Mouse (Mus musculus) cerebellum, adult 11 months (tissue): ENCODE data around the gene 1700001C19Rik.

Experiments used
- DNase-seq: peaks from one replicate; pipeline ENCODE4 v3.0.0; 2022

1700001C19Rik gene

DNA sequence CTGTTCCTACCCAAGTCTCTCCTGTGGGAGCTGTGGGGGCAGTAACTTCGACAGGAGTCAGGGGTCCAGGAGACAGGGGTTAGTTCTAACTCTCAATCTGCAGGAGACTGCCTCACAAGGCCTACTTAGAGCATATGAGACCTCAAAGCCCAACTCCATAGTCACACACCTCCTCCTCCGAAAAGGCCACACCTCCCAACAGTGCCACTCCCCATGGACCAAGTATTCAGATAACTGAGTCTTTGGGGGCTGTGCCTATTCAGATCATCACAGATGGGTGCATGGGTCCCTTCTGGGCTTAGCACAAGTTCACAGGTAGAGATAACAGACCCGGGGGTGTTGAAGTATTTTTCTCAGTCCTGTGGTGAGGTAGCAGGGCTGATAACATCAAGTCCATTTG, 24.5 kb upstream of the 1700001C19Rik start:
- DNase-seq: no peak

DNA sequence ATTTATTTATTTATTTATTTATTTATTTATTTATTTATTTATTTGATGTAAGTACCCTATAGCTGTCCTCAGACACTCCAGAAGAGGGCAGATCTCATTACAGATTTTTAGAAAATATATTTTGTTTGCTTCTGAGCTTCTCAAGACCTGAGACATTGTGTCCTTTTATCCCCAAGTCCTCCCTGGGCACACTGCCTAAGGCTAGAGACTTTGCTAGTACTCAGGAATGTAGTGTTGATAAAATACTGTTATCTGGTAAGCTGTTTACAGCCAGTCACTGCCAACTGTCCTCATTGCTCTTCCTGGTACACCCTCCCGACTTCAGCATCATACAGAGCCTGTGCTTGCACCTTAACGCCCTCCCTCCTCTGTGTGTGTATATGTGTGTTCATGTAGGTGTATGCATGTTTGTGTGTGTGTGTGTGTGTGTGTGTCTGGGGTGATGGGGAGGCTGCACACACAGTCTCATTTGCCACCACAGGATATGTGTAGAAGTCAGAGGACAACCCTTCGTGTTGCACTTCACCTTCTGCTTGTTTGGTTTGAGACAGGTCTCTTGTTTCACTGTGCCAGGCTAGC, 22.3 kb upstream of the 1700001C19Rik start:
- DNase-seq: no peak

DNA sequence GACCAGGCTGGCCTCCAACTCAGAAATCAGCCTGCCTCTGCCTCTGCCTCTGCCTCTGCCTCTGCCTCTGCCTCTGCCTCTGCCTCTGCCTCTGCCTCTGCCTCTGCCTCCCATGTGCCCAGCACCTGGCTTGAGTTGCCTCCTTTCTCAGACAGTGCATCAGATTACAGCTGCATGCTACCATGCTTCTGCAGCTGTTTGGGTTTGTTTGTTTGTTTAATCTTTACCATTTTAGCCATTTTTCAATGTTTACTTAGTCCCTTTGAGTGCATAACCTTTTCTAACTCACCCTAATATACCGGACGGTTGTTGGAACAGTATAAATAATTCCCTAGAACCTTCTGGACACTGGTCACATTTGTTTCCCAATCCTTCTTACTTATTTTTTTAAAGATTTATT, 21.8 kb upstream of the 1700001C19Rik start:
- DNase-seq: no peak

DNA sequence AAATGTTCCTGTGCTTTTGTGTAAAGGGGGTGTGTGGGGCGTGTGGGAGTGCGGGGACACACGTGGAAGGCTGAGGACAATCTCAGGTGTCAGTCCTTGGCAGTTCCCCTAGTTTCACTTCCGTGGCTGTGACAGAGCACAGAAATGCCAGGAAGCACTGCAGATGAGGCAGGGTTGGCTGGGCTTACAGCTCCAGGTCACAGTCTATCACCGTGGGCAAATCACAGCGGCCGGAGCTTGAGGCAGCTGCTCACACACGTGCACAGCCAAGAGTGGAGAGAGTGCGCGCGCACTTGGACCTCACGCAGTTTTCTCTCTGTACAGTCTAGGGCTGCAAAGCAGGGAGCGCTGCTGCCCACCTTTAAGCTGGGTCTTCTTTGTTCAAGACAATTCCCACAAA, 21.1 kb upstream of the 1700001C19Rik start:
- no peak for DNase-seq

DNA sequence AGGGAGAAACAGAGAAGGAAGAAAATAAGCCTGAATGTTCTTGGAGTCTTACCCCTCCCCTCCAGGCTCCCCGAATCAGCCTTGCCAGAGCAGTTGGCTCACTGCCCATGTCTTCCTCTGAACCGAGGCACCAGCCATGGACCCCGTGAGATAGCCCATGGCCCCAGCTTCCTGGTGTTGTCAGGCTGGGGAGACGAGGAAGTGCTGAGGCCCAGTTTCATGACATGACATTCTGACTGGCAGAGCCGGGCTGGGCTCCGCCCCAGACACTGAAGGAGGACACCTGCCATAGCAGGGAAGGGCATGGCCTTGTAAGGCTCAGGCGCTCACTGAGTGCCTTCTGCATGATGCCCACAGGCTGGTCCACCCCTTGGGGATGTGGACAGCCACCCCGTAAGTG, 17.5 kb upstream of the 1700001C19Rik start:
- no peak for DNase-seq

DNA sequence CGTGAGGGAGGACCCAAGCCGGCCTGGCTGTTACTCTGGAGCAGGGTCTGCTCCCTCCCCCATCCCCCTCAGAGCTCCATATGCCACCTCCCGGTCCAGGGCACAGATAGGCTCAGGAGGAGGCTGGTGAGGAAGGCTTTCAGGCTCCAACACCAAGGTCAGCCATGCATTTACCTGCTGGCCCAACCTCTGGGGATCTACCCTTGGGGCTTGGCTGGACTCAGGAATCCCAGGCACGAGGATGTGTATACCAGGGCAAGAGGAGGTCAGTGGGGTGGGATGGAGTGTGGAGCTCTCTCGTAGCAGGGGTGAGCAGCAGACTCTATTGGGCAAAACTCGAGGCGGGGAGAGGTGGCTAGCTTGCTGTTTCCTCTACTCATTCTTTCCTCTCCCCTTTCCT, 15.7 kb upstream of the 1700001C19Rik start:
- no peak for DNase-seq

DNA sequence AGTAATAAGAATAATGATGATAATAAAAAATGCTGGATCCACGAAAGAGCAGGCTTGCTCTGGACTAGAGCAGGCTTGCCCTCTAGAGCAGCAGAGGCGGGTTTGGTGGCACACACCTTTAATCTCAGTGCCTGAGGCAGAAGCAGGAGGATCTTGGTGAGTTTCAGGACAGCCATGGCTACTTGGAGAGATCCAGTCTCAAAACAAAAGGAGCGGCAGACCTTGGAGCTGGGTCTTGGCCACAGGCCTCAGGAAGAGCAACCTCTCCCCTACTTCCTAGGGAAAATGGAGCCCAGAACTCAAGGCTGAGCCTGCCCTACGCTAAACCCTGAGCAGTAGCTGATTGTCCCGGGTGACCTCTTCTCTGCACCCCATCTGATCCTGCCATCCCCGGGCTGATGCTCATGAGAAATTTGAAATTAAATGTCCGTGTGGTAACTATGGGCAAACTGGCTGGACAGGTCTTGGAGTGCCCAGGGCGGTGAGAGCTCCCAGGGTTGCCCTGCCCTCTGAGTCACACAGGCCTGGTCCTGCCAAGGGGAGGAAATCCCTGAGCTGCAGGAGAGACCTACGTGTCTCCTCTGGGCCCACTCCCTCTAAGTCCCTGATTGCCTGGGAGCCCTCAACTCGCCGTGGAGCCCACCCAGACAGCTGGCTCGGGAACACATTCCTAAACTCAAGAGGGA, 13.8 kb upstream of the 1700001C19Rik start:
- DNase-seq: no peak

DNA sequence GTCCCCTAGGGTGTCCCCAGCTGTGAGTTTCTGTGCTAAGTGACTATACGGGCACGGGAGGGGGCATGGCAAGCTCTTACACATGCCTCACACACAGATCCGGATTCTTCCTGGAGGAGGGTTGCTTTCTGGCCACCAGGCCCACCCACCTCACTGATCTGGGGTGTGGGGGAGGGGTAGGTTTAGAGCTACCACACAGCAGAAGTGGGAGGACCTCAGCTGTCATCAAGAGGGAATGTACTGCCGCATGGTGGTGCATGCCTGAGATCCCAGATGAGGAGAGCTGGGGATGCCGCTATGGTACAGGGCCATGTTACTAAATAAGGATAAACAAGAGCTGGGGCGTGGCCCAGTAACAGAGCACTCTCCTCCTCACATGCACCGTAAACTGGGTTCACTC, 13.1 kb upstream of the 1700001C19Rik start:
- DNase-seq: no peak

DNA sequence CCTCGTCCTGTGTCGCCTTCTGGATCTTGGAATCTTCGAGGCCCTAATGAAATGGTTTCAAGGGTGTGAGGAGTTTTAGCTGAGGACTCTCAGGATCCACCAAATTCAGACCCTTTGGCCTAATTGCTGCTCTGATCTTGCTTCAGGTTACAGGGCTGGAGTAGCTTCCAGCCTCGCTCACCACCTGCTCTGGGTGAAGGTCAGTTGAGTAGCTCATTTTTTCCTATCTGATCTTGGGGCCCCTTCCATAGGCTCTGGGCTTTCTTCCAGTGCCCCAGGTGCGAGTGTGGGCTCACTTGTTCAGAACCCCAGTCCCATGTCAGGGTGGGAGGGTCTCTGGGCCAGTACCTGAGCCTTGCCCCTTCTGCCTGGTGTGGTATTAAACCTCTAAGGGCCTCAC, 12.3 kb upstream of the 1700001C19Rik start:
- DNase-seq: no peak

DNA sequence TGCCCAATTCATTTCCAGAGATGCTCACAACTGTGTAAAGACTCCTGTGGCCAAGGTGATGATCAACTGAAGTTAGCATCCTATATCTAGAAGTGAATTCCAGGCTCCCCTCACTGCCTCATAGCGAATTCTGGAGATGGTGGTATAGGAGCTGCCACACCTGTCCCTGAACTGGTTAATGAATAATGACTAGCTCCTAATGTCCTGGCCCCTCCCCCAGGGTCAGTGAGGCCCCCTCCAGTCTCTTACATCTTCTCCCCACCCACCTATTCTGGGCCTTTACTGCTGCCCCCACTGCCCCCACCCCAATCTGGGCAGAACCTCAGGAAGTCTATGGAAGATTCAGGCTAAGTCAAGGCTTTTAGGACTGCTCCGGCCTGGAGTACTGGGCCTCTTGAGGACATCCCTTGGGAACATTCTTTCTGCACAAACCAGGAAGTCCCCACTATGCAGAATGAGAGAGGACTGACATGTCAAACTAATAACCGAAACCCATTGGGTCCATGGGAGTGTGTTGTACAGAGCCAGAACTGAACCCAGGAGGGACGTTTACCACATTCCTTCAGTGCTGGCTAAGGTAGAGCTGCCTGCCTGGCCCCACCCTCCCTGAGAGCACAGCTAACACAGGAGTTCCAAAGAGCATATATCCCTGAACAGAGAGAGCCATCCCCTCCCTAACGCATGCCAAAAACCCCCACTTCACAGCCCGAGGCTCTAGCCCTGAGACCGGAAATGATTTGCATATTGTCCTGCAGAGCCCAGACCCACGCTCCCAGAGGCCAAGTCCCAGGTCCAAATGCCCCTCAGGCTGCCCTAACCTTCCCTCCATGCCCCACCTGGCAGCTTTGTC, 11.6 kb upstream of the 1700001C19Rik start:
- no peak for DNase-seq

DNA sequence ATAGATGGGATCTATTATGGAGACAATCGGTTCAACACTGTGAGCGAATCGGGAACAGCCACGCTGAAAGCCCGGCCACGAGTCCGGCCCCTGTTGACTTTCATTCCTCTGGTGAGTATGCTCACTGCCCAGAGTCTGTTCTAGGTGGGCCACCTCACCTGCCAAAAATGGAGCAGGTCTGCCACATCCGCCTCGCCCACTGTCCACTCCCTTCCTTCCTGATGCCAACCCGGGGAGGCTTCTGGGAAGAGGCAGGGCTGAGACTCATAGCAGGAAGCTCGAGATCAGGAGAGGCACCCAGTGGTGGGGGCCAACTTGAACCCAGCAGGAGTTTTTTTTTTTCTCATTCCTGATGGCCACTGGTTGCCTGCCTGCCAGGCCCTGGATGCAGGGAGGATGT, 9.4 kb upstream of the 1700001C19Rik start:
- DNase-seq: no peak

DNA sequence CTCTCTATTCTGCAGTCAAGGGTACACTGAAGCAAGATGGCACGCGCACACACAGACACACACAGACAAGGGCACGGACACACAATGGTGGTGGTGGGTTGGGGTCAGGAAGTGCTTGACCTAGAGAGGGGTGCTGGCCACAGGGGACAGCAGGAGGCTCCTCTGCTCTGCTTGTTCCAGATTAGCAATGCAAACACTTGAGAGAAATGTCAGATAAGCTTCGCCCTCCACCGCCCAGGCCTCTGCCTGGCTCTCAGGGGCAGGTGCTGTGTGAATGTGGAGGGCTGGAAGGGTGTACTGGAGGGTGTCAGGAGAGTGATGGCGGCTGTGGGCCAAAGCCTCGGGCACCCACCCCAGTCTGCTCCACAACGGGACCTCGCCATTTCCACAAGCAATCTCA, 8.8 kb upstream of the 1700001C19Rik start:
- DNase-seq: no peak

DNA sequence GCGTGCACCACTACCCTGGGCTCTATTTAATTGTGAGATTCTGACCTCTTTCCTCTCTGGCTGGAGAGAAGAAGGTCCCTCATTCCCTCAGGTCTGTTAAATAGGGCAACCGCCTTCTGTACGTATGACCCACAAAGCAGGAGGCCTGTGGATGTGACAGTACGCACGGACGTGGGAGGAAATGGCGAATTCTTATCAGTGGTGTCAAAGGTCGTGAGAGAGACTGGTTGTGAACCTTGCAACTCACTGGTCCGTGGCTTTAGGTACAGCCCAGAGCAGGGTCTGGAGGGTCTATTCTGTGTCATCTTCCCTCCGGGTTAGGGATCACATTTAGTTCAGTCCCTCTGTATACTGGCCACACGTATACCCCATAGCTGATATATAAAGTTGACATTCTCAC, 8.3 kb upstream of the 1700001C19Rik start:
- DNase-seq: no peak

DNA sequence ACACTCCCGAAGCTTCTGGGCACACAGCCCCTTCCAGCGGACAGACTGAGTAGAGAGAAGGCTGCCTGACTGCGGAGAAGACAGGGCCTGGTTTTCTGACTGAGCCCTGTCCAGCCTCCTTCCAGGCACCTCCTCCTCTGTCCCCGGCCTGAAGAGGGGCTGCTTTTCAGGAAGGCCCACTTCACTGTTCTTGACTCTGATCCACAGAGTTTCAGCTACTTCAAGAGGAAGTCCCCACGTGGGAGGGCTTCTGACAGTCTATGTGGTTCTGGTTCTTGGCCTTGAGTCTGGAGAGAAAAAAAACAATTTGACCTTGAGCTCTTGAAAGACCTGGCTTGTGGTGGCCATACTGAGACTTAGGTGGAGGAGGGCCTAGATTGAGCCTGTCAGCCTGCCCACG, 6.9 kb upstream of the 1700001C19Rik start:
- no peak for DNase-seq

DNA sequence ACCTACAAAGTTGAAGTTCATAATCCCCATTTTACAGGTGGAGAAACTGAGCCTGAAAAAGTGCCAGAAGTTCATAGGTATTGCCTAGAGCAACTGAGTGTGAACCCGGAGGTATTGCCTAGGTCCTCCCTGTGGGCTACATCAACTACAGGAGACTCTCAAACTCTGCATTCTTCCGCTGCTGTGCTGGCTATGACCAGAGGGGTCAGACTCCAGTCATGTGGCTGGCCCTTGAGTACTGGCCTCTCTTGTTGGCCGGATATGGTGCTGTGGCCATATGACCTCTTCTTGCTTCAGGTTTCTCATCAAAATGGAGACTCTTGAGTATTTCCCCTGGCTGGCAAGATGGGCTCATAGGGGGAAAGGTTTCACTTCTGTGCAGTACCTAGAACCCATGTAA, 5.1 kb upstream of the 1700001C19Rik start:
- no peak for DNase-seq

DNA sequence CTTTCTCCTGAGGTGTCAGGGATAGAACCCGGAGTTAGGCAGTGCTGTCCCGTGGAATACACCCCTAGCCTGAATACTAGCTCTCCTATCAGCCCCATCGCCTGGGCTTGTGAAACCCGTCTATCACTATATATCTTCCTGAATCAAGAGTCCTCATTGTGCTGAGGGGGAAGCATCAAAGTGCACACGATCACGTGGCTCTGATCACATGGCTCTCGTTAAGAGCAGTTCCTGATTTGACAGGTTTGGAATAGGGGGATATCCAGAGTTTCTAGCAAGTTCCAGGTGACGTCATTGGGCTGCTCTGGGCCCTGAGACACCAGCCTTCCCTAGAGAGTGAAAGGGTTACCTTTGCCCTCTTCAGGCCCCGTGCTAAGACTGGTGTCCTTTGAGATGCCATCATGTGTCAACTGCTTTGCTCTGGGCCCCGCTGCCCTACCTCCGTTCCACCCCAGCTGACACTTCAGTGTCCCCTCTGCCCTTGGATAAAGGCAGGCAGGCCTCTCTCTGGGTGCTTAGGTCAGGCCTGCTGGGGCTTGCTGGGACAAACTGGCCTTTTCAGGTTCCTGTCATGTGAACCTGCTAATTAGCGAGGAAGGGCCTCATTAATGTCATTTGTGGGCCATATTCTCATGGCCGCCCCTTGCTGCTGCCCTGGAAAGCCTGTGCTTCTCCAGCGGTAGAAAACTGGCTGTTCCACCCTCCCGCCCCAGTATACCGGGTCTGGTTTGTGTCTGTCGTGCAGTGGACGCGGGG, 4.3 kb upstream of the 1700001C19Rik start:
- DNase-seq: no peak

DNA sequence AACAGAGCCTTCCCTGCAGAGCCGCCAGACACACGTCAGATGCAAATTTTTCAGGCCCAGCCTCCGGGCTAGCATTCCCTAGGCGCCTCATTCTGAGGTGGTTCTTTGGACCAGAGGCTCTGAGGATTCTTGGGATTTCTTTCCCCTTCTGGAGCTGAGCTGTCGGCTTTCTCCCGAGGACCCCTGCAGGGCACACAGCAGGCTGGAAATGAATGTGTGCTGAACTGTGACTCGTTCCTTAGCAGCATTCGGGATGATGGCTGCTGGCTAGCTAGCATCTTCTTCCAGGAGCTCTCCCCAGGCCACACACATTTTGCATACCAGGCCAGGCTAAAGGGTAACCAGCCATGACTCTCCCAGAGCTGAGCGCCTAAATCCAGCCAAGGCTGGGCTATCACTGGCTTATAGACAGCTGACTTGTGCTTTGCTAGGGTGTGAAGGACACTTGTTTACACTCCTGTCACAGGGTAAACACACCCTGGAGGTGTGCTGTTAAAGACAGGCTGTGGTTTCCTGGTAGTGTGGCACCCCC, 3.2 kb upstream of the 1700001C19Rik start:
- DNase-seq: no peak

DNA sequence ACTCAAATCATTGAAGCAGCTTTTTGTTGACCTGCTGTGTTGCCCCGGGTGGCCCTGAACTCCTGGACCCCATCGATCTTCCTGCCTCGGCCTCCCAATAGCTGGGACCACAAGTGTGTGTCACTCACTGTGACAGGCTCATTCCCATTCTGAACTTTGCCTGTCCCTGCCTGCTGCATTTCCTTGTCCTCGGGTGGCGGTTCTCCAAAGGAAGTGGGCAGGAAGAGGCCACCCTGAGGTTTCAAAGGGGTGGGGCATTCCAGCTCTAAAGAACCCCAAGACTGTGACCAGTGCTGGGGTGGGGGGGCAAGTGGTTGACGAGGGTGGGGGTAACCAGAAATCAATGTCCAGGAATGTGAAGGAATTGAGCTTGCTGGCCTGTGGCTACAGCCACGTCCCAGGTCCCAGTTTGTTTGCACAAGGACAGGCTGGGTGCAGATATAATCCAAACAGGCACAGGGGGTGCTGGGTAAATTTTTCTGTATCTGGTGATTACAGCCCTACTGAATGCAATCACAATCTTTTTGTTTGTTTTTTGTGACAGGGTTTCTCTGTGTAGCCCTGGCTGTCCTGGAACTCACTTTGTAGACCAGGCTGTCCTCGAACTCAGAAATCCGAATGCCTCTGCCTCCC, 2.3 kb upstream of the 1700001C19Rik start:
- no peak for DNase-seq

DNA sequence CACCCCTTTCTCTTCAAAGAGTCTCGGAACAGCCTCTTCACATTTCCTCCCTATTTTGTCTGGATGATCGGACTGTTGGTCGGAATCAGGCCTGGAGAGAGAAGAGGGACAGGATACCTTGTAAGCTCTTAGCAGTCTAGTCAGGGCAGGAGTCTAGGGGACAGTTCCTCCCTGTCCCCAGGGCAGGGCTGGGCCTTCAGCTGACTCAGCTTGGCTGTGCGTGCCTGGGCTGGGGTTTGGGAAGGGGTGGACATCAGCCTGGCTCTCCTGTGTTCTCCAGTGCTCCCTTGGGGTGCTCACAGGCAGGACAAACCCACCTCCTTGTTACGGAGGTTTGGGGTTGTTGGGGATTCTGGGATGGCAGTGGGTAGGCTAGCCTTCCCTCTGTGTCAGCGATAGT, 1.4 kb upstream of the 1700001C19Rik start:
- DNase-seq: no peak

DNA sequence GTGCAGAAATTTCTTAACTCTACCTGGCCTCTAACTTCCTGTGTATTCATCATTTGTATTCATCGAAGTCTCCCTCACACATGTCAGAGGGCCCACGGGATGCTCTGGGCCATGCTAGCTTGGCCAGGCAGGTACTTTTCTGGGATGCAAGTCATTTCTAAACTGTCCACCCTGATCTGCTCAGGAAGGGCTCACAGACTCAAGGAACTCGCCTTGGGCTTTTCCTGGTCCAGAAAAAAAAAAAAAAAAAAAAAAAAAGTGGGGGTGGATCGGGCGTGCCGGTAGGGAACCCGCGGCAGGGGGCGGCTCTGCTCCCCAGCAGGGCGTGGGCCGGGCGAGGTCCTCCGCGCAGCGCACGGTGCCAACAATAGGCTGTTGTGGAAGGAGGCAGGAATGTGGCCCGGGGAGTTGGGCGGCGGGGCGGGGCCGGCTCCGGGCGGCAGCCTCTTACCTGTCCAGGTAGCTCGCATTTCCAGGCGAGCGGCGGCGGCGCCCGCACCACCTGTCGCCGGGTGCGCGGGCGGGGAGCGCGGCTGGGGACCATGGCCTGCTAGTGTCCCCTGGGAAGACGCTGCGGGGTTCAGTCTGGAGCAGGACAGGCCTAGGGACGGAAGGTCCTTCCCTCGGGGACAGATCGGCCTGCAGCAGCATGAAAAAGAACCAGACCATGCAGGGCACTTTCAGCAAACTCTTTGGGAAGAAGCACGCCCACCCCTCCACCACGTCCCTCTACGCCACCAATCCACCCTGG, 845 bp downstream of the 1700001C19Rik start, which contains the start of gene AI661453:
Gene AI661453 (plus strand): TSS at position 460 of the 751 bp plus-strand sequence.
- DNase-seq: no peak

DNA sequence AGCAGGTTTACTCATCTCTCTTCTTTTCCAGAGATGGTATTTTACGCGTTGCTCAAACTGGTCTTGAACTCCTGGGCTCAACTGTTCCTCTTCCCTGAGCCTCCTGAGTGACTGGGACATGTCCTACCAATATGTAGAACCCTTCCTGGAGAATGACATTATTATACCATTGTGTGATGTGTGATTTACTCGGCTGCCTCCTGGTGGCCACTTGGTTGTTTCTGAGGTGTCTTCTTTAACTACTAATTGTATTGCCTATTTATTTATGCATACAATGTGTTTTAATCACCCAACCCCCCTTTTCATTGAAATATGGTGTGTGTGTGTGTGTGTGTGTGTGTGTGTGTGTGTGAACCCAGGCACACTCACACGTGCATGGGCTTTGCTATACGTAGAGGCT, 6.4 kb downstream of the 1700001C19Rik start:
- DNase-seq: no peak

DNA sequence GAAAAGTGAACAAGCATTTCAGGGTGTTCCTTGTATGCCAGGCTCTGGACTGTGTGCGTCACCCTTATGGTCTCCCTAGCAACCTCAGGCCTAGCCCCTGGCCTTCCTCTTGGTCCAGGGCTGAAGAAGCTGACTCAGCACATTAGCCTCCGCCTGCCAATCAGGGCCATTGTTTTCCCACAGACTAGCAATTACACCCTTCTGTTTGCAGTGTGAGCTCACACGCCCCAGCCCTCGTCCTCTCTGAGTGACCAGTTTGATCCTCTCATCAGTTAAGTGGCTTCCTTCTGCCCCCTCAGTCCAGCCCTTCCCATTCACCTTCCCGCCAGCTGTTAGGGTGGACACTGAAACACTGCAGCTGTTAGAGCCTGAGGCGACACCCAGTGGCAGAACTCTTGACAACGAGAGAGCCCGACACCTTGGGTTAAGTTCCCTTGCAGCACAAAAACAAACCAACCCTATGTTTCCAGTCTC, 8.3 kb downstream of the 1700001C19Rik start:
- no peak for DNase-seq
